Comparison of ENCODE assay signal across 21 mouse cellular contexts in the genomic region with DNA sequence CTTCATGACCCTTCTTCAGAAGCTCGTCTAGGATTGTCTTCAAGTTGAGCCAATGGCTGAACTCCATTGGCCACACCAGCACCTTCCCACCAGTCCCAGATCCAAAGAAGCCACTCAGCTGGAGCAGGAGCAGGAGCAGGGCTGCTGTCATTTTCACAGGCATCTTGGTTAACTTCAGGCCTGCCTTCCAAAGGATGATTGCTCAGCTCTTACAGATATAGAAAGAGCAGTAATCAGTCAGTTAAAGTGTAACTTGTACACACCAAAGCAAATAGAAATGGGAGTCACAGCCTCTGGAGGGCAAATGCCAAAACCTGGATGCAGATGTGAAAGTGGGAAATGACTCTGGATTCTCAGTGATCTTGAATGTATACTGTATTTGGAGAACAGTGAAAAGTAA. TPM values are rescaled to one million over a fixed set of nuclear protein-coding genes. Genes with fewer than 3 reads are reported as not detected.
DNase-seq lines count a peak whose midpoint lies in the region; ATAC-seq lines count a peak whose summit lies in the region.
"Had no signal": no experiment of that assay in that cellular context is flagged by ENCODE, and none has a peak within 500 bp of the region (broad histone marks: within the 10 kb centered on the region; RNA-seq: fewer than 3 reads in every experiment).

A gene (minus strand): TSS at position 180 of the 400 bp plus-strand sequence.

- no peaks in the 10 kb centered on the region for H3K27me3 ChIP-seq in liver, embryonic 15.5 days

- intact Hi-C loops in gastrocnemius, postnatal 14 days (cut with DNase I; ENCODE audit: low total_unique reads), result no loop called here

- H3K27ac ChIP-seq in liver, embryonic 15.5 days (replicated peaks), result no peak within 1 kb of the TSS
- H3K27ac ChIP-seq: heart, embryonic 10.5 days; limb, embryonic 10.5 days had no signal

- no peak within 1 kb of the TSS for H3K9ac ChIP-seq in liver, embryonic 15.5 days

- DNase-seq in urinary bladder, adult 2 months (ENCODE audit: low spot score), result no peak
- no peak for DNase-seq in urinary bladder, postnatal 25 days (ENCODE audit: low spot score)
- peak; percentile 13 to 39 for DNase-seq in kidney, postnatal 25 days
- DNase-seq in gastrocnemius, postnatal 14 days, result no peak
- DNase-seq in spleen, postnatal 36 days (ENCODE audit: low spot score in 2 of 2), result no peak
- DNase-seq in lung, adult 18-20 months, result no peak
- no peak for DNase-seq in cerebellum, adult 18-20 months
- DNase-seq: adrenal gland, adult 8-10 months; B cell, adult 2 months; gastrocnemius, postnatal 10 days; thymus, postnatal 36 days had no signal

- no peaks in the 10 kb centered on the region for H3K4me1 ChIP-seq in liver, embryonic 15.5 days (replicated peaks)
- H3K4me1 ChIP-seq: heart, embryonic 10.5 days; limb, embryonic 10.5 days had no signal

- WGBS in liver, embryonic 15.5 days (ENCODE audit: insufficient replicate concordance), result 38% methylated on average over 1 of the region's 1 CpGs

- ATAC-seq in liver, embryonic 15.5 days (ENCODE audit: insufficient read depth), result peak; percentile 67
- ATAC-seq: forebrain, embryonic 14.5 days; lung, postnatal 0 days had no signal

- peak within 1 kb of the TSS; percentile 35 for H3K4me3 ChIP-seq in liver, embryonic 15.5 days (replicated peaks)
- H3K4me3 ChIP-seq: heart, embryonic 10.5 days; limb, embryonic 10.5 days had no signal

- no peak within 1 kb of the TSS for H3K4me2 ChIP-seq in liver, embryonic 15.5 days

- no peaks in the 10 kb centered on the region for H3K36me3 ChIP-seq in liver, embryonic 15.5 days (replicated peaks)
- H3K36me3 ChIP-seq: heart, embryonic 10.5 days; limb, embryonic 10.5 days had no signal

- H3K9me3 ChIP-seq in liver, embryonic 15.5 days (replicated peaks), result no peaks in the 10 kb centered on the region
- H3K9me3 ChIP-seq: heart, embryonic 10.5 days; limb, embryonic 10.5 days had no signal

RNA-seq across cellular contexts. Expression of the gene that starts here (rescaled TPM):
- polyA plus RNA-seq in urinary bladder, adult 2 months (2012; rRNA removed), result 54.5 and 59.2 TPM in 2 replicates
- 62.4 and 67.0 TPM in 2 replicates for polyA plus RNA-seq in liver, embryonic 15.5 days (2015; fragmentation: Nextera tagmentation; extraction: Ambion mirVana)
- total RNA-seq in gastrocnemius, postnatal 14 days (2021), result not detected
- total RNA-seq: adrenal gland, adult 8-10 months; common myeloid progenitor, adult 5-6 weeks; heart, postnatal 25 days; layer of hippocampus, postnatal 25 days; megakaryocyte-erythroid progenitor cell, adult 5-6 weeks had no signal
- polyA plus RNA-seq: embryonic facial prominence, embryonic 14.5 days; forebrain, embryonic 14.5 days; limb, embryonic 10.5 days; lung, postnatal 0 days had no signal

Comparison
In these comparisons a context has a peak if more than half of its experiments do, and no peak if none do; other contexts are left out.
1. DNase-seq: peak in kidney, postnatal 25 days (2 of 2); none in urinary bladder, adult 2 months (single experiment), urinary bladder, postnatal 25 days (single experiment), gastrocnemius, postnatal 14 days (single experiment), spleen, postnatal 36 days (0 of 2), lung, adult 18-20 months (0 of 2) and cerebellum, adult 18-20 months (0 of 2).